Mouse (Mus musculus) hindbrain, embryonic 12.5 days (tissue): ENCODE measurements around the gene Smarcd1. TPM values are rescaled to one million over a fixed set of nuclear protein-coding genes. Genes with fewer than 3 reads are reported as not detected.

Experiments
- ATAC-seq: fragments of 200-750 bp; cut with Nextera tagmentation; 2 replicates; pipeline ENCODE4 v1.8.0; 2017; ENCODE audit warnings: moderate TSS enrichment; ENCODE audit not compliant: low FRiP score
- H3K27ac ChIP-seq: fragments of 300-500 bp; sonication (generic); 2 replicates; pipeline ENCODE4 v1.5.1; 2016; ENCODE audit warnings: mild to moderate bottlenecking
- H3K27me3 ChIP-seq: fragments of 300-500 bp; sonication (generic); 2 replicates; pipeline ENCODE4 v1.6.1; 2016; ENCODE audit warnings: mild to moderate bottlenecking
- H3K36me3 ChIP-seq: fragments of 300-500 bp; sonication (generic); 2 replicates; pipeline ENCODE4 v1.6.1; 2016; ENCODE audit warnings: mild to moderate bottlenecking
- H3K4me1 ChIP-seq: fragments of 300-500 bp; sonication (generic); 2 replicates; pipeline ENCODE4 v1.6.1; 2016
- H3K4me2 ChIP-seq: fragments of 300-500 bp; sonication (generic); replicated peaks from 2 replicates; pipeline ENCODE4 v1.6.1; 2016; ENCODE audit warnings: mild to moderate bottlenecking
- H3K4me3 ChIP-seq: fragments of 300-500 bp; sonication (generic); 2 replicates; pipeline ENCODE4 v1.5.1; 2016; ENCODE audit warnings: mild to moderate bottlenecking
- H3K9ac ChIP-seq: fragments of 300-500 bp; sonication (generic); 2 replicates; pipeline ENCODE4 v1.6.1; 2016; ENCODE audit warnings: mild to moderate bottlenecking, moderate library complexity
- H3K9me3 ChIP-seq: fragments of 300-500 bp; sonication (generic); replicated peaks from 2 replicates; pipeline ENCODE4 v1.6.1; 2016; ENCODE audit warnings: mild to moderate bottlenecking
- WGBS: fragments of 180-500 bp; shearing (Covaris S2); methylation state at CpG from one replicate; pipeline ENCODE4 v1.1.7; 2016; 5-methylcytosine and 5-hydroxymethylcytosine counted together
- polyA plus RNA-seq: library from polyadenylated mRNA; unstranded; fragments of >200 nt; fragmentation: Nextera tagmentation; extraction: Ambion mirVana; gene quantifications from 2 replicates; pipeline ENCODE4 v1.2.1, GENCODE M21; 2016

The Smarcd1 gene
- polyA plus RNA-seq = 123 and 141 TPM in 2 replicates

- peak; percentile 95 for ATAC-seq
- peaks cover 29% of the 10 kb centered on the region for H3K4me1 ChIP-seq
- no peaks in the 10 kb centered on the region for H3K9me3 ChIP-seq
- WGBS = under 1% methylated on average over 67 of the region's 71 CpGs
- no peaks in the 10 kb centered on the region for H3K27me3 ChIP-seq
- H3K4me3 ChIP-seq = peak within 1 kb of the TSS; percentile 85
- peaks cover 50% of the 10 kb centered on the region for H3K36me3 ChIP-seq
- peak within 1 kb of the TSS; percentile 95 for H3K9ac ChIP-seq
- peak within 1 kb of the TSS; percentile 89 for H3K4me2 ChIP-seq
- H3K27ac ChIP-seq = peak within 1 kb of the TSS; percentile 99
Measured at GRCm38 (mm10) chr15:99701999-99702900, at the start of gene Smarcd1. Gene Smarcd1, plus strand, starts transcription at chr15:99702129.

- no peak overlapping the region for H3K27ac ChIP-seq
- peaks cover 49% of the 10 kb centered on the region for H3K4me1 ChIP-seq
- H3K4me3 ChIP-seq = peak overlapping the region; percentile 21
- no peaks in the 10 kb centered on the region for H3K36me3 ChIP-seq
- H3K4me2 ChIP-seq = peak overlapping the region; percentile 50
- H3K27me3 ChIP-seq = peaks cover 29% of the 10 kb centered on the region
- ATAC-seq = no peak
- 11% methylated on average over 8 of the region's 8 CpGs for WGBS
- no peaks in the 10 kb centered on the region for H3K9me3 ChIP-seq
- H3K9ac ChIP-seq = 0 out of 2 replicates have a peak overlapping the region, but pooled peaks have one; percentile 37
Measured at GRCm38 (mm10) chr15:99653291-99653690, 48.6 kb upstream of the Smarcd1 start.

GRCm38 (mm10) chr15:99653876-99654275 lies 48.1 kb upstream of the Smarcd1 start:
- Histone ChIP-seq H3K27me3 (peaks cover 29% of the 10 kb centered on the region), H3K36me3 (no peaks in the 10 kb centered on the region), H3K4me1 (peaks cover 45% of the 10 kb centered on the region), H3K4me3 (peak overlapping the region; percentile 21), H3K4me2 (peak overlapping the region; percentile 50), H3K9me3 (no peaks in the 10 kb centered on the region), H3K9ac (peak overlapping the region; percentile 37), H3K27ac (no peak overlapping the region)
- WGBS = 2% methylated on average over 21 of the region's 21 CpGs
- ATAC-seq = no peak

- ATAC-seq = no peak
- Histone ChIP-seq H3K4me1 (peaks cover 26% of the 10 kb centered on the region), H3K36me3 (no peaks in the 10 kb centered on the region), H3K9me3 (no peaks in the 10 kb centered on the region), H3K9ac (no peak overlapping the region), H3K4me2 (peak overlapping the region; percentile 19), H3K27ac (peak overlapping the region; percentile 71), H3K27me3 (peaks cover 29% of the 10 kb centered on the region), H3K4me3 (no peak overlapping the region)
- 39% methylated on average over 9 of the region's 9 CpGs for WGBS
Measured at GRCm38 (mm10) chr15:99655956-99656355, 46.0 kb upstream of the Smarcd1 start.

- WGBS = 59% methylated on average over 2 of the region's 2 CpGs
- H3K27me3 ChIP-seq = peaks cover 24% of the 10 kb centered on the region
- H3K9ac ChIP-seq = no peak overlapping the region
- no peak for ATAC-seq
- no peak overlapping the region for H3K4me2 ChIP-seq
- H3K9me3 ChIP-seq = no peaks in the 10 kb centered on the region
- H3K4me3 ChIP-seq = no peak overlapping the region
- H3K4me1 ChIP-seq = peaks cover 25% of the 10 kb centered on the region
- no peaks in the 10 kb centered on the region for H3K36me3 ChIP-seq
- peak overlapping the region; percentile 12; the same call in 1 of the 2 replicates for H3K27ac ChIP-seq
Measured at GRCm38 (mm10) chr15:99658437-99658836, 43.5 kb upstream of the Smarcd1 start.

GRCm38 (mm10) chr15:99661121-99661830 lies 40.7 kb upstream of the Smarcd1 start:
- Histone ChIP-seq H3K4me2 (no peak overlapping the region), H3K27ac (no peak overlapping the region), H3K4me3 (no peak overlapping the region), H3K9ac (no peak overlapping the region), H3K4me1 (peaks cover 35% of the 10 kb centered on the region), H3K9me3 (no peaks in the 10 kb centered on the region), H3K27me3 (peaks cover 7% of the 10 kb centered on the region), H3K36me3 (no peaks in the 10 kb centered on the region)
- ATAC-seq = no peak
- WGBS = 96% methylated on average over 15 of the region's 15 CpGs

GRCm38 (mm10) chr15:99662371-99662770 lies 39.6 kb upstream of the Smarcd1 start:
- Histone ChIP-seq H3K4me2 (no peak overlapping the region), H3K9ac (peak overlapping the region; percentile 27; the same call in 1 of the 2 replicates), H3K27me3 (peaks cover 11% of the 10 kb centered on the region), H3K4me3 (no peak overlapping the region), H3K4me1 (peaks cover 38% of the 10 kb centered on the region), H3K9me3 (no peaks in the 10 kb centered on the region; the same call in 1 of the 2 replicates), H3K27ac (peak overlapping the region; percentile 64), H3K36me3 (no peaks in the 10 kb centered on the region)
- ATAC-seq = no peak
- WGBS = 59% methylated on average over 7 of the region's 7 CpGs

- Histone ChIP-seq H3K27ac (peak overlapping the region; percentile 87), H3K9ac (peak overlapping the region; percentile 49), H3K27me3 (peaks cover 11% of the 10 kb centered on the region), H3K4me3 (peak overlapping the region; percentile 40), H3K4me1 (peaks cover 44% of the 10 kb centered on the region), H3K9me3 (no peaks in the 10 kb centered on the region; the same call in 1 of the 2 replicates), H3K36me3 (no peaks in the 10 kb centered on the region), H3K4me2 (peak overlapping the region; percentile 78)
- WGBS = 5% methylated on average over 17 of the region's 17 CpGs
- no peak; the same call in 1 of the 2 replicates for ATAC-seq
Measured at GRCm38 (mm10) chr15:99663964-99664599, 37.8 kb upstream of the Smarcd1 start.

GRCm38 (mm10) chr15:99664600-99665451 lies 37.1 kb upstream of the Smarcd1 start:
- Histone ChIP-seq H3K4me1 (peaks cover 50% of the 10 kb centered on the region), H3K36me3 (no peaks in the 10 kb centered on the region), H3K4me2 (peak overlapping the region; percentile 78), H3K27me3 (peaks cover 11% of the 10 kb centered on the region), H3K27ac (peak overlapping the region; percentile 87), H3K4me3 (peak overlapping the region; percentile 40), H3K9me3 (no peaks in the 10 kb centered on the region; the same call in 1 of the 2 replicates), H3K9ac (peak overlapping the region; percentile 49)
- 1% methylated on average over 46 of the region's 52 CpGs for WGBS
- ATAC-seq = peak; percentile 84

GRCm38 (mm10) chr15:99667544-99667943 lies 34.4 kb upstream of the Smarcd1 start:
- 96% methylated on average over 2 of the region's 2 CpGs for WGBS
- no peak overlapping the region for H3K4me3 ChIP-seq
- peaks cover 67% of the 10 kb centered on the region for H3K4me1 ChIP-seq
- H3K36me3 ChIP-seq = peaks cover 1% of the 10 kb centered on the region; the same call in 1 of the 2 replicates
- no peaks in the 10 kb centered on the region; the same call in 1 of the 2 replicates for H3K9me3 ChIP-seq
- H3K9ac ChIP-seq = no peak overlapping the region
- H3K4me2 ChIP-seq = no peak overlapping the region
- H3K27me3 ChIP-seq = peaks cover 25% of the 10 kb centered on the region
- no peak for ATAC-seq
- H3K27ac ChIP-seq = no peak overlapping the region

- Histone ChIP-seq H3K9me3 (no peaks in the 10 kb centered on the region; the same call in 1 of the 2 replicates), H3K36me3 (peaks cover 5% of the 10 kb centered on the region; the same call in 1 of the 2 replicates), H3K27me3 (peaks cover 27% of the 10 kb centered on the region), H3K4me1 (peaks cover 74% of the 10 kb centered on the region), H3K27ac (peak overlapping the region; percentile 49; the same call in 1 of the 2 replicates), H3K9ac (no peak overlapping the region), H3K4me3 (no peak overlapping the region), H3K4me2 (peak overlapping the region; percentile 90)
- 3% methylated on average over 12 of the region's 12 CpGs for WGBS
- ATAC-seq = no peak
Measured at GRCm38 (mm10) chr15:99668881-99669280, 33.0 kb upstream of the Smarcd1 start.
